ENCODE assay signal across 25 mouse cellular contexts in the genomic region with DNA sequence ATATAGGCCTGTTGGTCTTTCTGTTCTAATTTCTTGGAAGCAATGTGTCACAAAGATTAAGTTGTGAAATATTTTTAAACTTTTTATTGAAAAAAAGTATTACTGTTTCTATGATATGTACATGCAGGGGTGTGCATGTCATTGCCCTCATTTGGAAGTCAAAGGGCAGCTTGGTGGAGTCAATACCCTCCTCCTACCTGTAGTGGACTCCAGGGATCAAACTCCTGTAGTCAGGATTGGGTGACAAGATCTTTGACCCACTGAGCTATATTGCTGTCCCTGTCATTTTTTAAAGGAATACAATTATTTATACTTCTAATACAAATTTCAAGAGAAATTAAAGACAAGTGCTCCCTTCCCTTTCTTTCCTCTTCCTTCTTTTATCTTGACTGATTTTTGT.
"Had no signal": no experiment of that assay in that cellular context is flagged by ENCODE, and none has a peak within 500 bp of the region (broad histone marks: within the 10 kb centered on the region; RNA-seq: fewer than 3 reads in every experiment).

No protein-coding gene starts in this region.

- H3K9ac ChIP-seq: heart, embryonic 13.5 days; heart, embryonic 15.5 days; hindbrain, embryonic 13.5 days; hindbrain, embryonic 15.5 days; kidney, embryonic 15.5 days; limb, embryonic 13.5 days; limb, embryonic 15.5 days; liver, embryonic 13.5 days; liver, embryonic 15.5 days had no signal

- H3K27me3 ChIP-seq: heart, embryonic 13.5 days; heart, embryonic 15.5 days; hindbrain, embryonic 13.5 days; hindbrain, embryonic 15.5 days; kidney, embryonic 15.5 days; limb, embryonic 13.5 days; limb, embryonic 15.5 days; liver, embryonic 13.5 days; liver, embryonic 15.5 days had no signal

- H3K27ac ChIP-seq: heart, adult 2 months; heart, embryonic 13.5 days; heart, embryonic 15.5 days; hindbrain, embryonic 13.5 days; hindbrain, embryonic 15.5 days; hindbrain, postnatal 0 days; kidney, embryonic 15.5 days; kidney, postnatal 0 days; limb, embryonic 13.5 days; limb, embryonic 15.5 days; liver, embryonic 13.5 days; liver, embryonic 15.5 days had no signal

- H3K4me2 ChIP-seq: heart, embryonic 11.5 days; heart, embryonic 13.5 days; heart, embryonic 15.5 days; hindbrain, embryonic 13.5 days; hindbrain, embryonic 15.5 days; kidney, embryonic 15.5 days; limb, embryonic 13.5 days; limb, embryonic 15.5 days; liver, embryonic 13.5 days; liver, embryonic 15.5 days had no signal

- H3K9me3 ChIP-seq: heart, embryonic 13.5 days; heart, embryonic 15.5 days; hindbrain, embryonic 13.5 days; hindbrain, embryonic 15.5 days; kidney, embryonic 15.5 days; limb, embryonic 13.5 days; limb, embryonic 15.5 days; liver, embryonic 13.5 days; liver, embryonic 15.5 days had no signal

- H3K4me3 ChIP-seq: heart, adult 2 months; heart, embryonic 13.5 days; heart, embryonic 15.5 days; hindbrain, embryonic 13.5 days; hindbrain, embryonic 15.5 days; kidney, embryonic 15.5 days; limb, embryonic 13.5 days; limb, embryonic 15.5 days; liver, embryonic 13.5 days; liver, embryonic 15.5 days had no signal

- H3K4me1 ChIP-seq: heart, embryonic 15.5 days; hindbrain, embryonic 13.5 days; hindbrain, embryonic 15.5 days; kidney, embryonic 15.5 days; limb, embryonic 13.5 days; limb, embryonic 15.5 days; liver, embryonic 13.5 days; liver, embryonic 15.5 days had no signal

- DNase-seq: gastrocnemius, postnatal 14 days; gastrocnemius, postnatal 36 days; heart, adult 11 months; heart, adult 2 months; heart, postnatal 14 days; heart, postnatal 36 days; kidney, adult 11 months; kidney, postnatal 25 days; layer of hippocampus, adult 9-11 months; layer of hippocampus, postnatal 36 days; left cerebral cortex, postnatal 4 days; liver, embryonic 13.5 days; lung, adult 18-20 months had no signal

- H3K36me3 ChIP-seq: heart, embryonic 13.5 days; heart, embryonic 15.5 days; hindbrain, embryonic 13.5 days; hindbrain, embryonic 15.5 days; kidney, embryonic 15.5 days; limb, embryonic 13.5 days; limb, embryonic 15.5 days; liver, embryonic 13.5 days; liver, embryonic 15.5 days had no signal

- ATAC-seq: hindbrain, postnatal 0 days; intestine, embryonic 16.5 days had no signal
